Mouse (Mus musculus): ENCODE data around the gene Itpkb.

Itpkb gene

GRCm38 (mm10) chr1:180330145-180330706 is at the start of gene Itpkb:
Gene Itpkb (plus strand): TSS chr1:180330485.
- DNase-seq (ENCODE audit: low read depth, low spot score) = peak; percentile 33

- no peak for DNase-seq (ENCODE audit: low read depth, low spot score)
Observed at GRCm38 (mm10) chr1:180282581-180282980, 47.7 kb upstream of the Itpkb start.

GRCm38 (mm10) chr1:180283813-180284768 is 46.2 kb upstream of the Itpkb start:
- DNase-seq (ENCODE audit: low read depth, low spot score) = peak; percentile 87

GRCm38 (mm10) chr1:180286081-180286831 is 44.0 kb upstream of the Itpkb start:
- peak; percentile 43 for DNase-seq (ENCODE audit: low read depth, low spot score)

- DNase-seq (ENCODE audit: low read depth, low spot score) = no peak
Observed at GRCm38 (mm10) chr1:180288227-180288626, 42.1 kb upstream of the Itpkb start.

GRCm38 (mm10) chr1:180288872-180289468 is 41.3 kb upstream of the Itpkb start:
- DNase-seq (ENCODE audit: low read depth, low spot score) = no peak

- DNase-seq (ENCODE audit: low read depth, low spot score) = no peak
Observed at GRCm38 (mm10) chr1:180289788-180290187, 40.5 kb upstream of the Itpkb start.

- DNase-seq (ENCODE audit: low read depth, low spot score) = no peak
Observed at GRCm38 (mm10) chr1:180290358-180290757, 39.9 kb upstream of the Itpkb start.

GRCm38 (mm10) chr1:180296088-180296487 is 34.2 kb upstream of the Itpkb start:
- no peak for DNase-seq (ENCODE audit: low read depth, low spot score)

- DNase-seq (ENCODE audit: low read depth, low spot score) = no peak
Observed at GRCm38 (mm10) chr1:180299697-180300096, 30.6 kb upstream of the Itpkb start.

GRCm38 (mm10) chr1:180300292-180300691 is 30.0 kb upstream of the Itpkb start:
- no peak for DNase-seq (ENCODE audit: low read depth, low spot score)

GRCm38 (mm10) chr1:180300997-180301396 is 29.3 kb upstream of the Itpkb start:
- DNase-seq (ENCODE audit: low read depth, low spot score) = peak; percentile 48

GRCm38 (mm10) chr1:180302253-180303120 is 27.8 kb upstream of the Itpkb start:
- peak; percentile 76 for DNase-seq (ENCODE audit: low read depth, low spot score)

GRCm38 (mm10) chr1:180303600-180303999 is 26.7 kb upstream of the Itpkb start:
- no peak for DNase-seq (ENCODE audit: low read depth, low spot score)

- no peak for DNase-seq (ENCODE audit: low read depth, low spot score)
Observed at GRCm38 (mm10) chr1:180306889-180307288, 23.4 kb upstream of the Itpkb start.

- no peak for DNase-seq (ENCODE audit: low read depth, low spot score)
Observed at GRCm38 (mm10) chr1:180307661-180308060, 22.6 kb upstream of the Itpkb start.

GRCm38 (mm10) chr1:180308897-180309296 is 21.4 kb upstream of the Itpkb start:
- DNase-seq (ENCODE audit: low read depth, low spot score) = no peak

GRCm38 (mm10) chr1:180312286-180312685 is 18.0 kb upstream of the Itpkb start:
- no peak for DNase-seq (ENCODE audit: low read depth, low spot score)

- DNase-seq (ENCODE audit: low read depth, low spot score) = peak; percentile 56
Observed at GRCm38 (mm10) chr1:180312792-180313311, 17.4 kb upstream of the Itpkb start.

All from ZHBTc4 (cell line).